Comparison of ENCODE assay signal across 14 mouse cellular contexts in the genomic region with DNA sequence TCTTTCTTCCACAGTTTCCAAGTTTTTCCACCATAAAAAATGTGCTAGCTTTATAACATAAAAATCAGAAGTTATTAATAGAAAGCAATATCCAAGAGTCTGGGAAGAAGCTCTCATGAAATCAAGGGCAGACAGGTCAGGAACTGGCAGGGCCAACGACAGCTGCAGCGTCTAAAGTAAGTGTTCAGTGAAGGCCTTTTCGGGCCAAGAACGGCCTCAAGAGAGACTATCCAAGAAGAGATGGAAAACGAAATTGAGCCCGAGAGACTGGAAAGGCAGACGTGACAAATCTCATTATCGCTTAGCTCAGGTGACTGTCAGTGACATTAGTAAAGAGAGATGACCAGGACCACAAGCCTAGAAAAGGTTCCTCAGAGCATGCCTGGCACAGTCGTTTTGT. TPM values are rescaled to one million over a fixed set of nuclear protein-coding genes. Genes with fewer than 3 reads are reported as not detected.
DNase-seq lines count a peak whose midpoint lies in the region.
"Had no signal": no experiment of that assay in that cellular context is flagged by ENCODE, and none has a peak within 500 bp of the region (broad histone marks: within the 10 kb centered on the region; RNA-seq: fewer than 3 reads in every experiment).

No protein-coding gene starts in this region.

- intact Hi-C loops in gastrocnemius, postnatal 36 days (cut with DNase I) = no loop called here
- intact Hi-C loops in gastrocnemius, postnatal 14 days (cut with DNase I; ENCODE audit: low total_unique reads) = no loop called here

- DNase-seq in gastrocnemius, adult 18-20 months (ENCODE audit: low spot score) = peak; percentile 76
- DNase-seq in gastrocnemius, postnatal 36 days = no peak
- peak; percentile 16 for DNase-seq in lung, postnatal 10 days
- no peak for DNase-seq in lung, adult 18-20 months
- DNase-seq in MN1 (ENCODE audit: low spot score) = peak; percentile 30
- DNase-seq in gastrocnemius, postnatal 14 days = peak; percentile 43
- DNase-seq in heart, adult 18-20 months = no peak
- DNase-seq in cerebellum, postnatal 4 days (ENCODE audit: low spot score in 2 of 2) = no peak
- DNase-seq: adrenal gland, postnatal 36 days; cerebellum, adult 2 months; cerebellum, postnatal 10 days; embryo, embryonic 11 days; heart, postnatal 36 days; kidney, adult 11 months had no signal

RNA-seq across cellular contexts. Expression of gene Efr3b, which starts 19.6 kb away (rescaled TPM):
- 1 to 10 TPM; 3.3 to 5.6 TPM for total RNA-seq in gastrocnemius, adult 18-20 months (2021)
- 1 to 10 TPM; 3.3 to 3.8 TPM for total RNA-seq in gastrocnemius, postnatal 36 days (2021)
- total RNA-seq in gastrocnemius, postnatal 14 days (2021) = 1 to 10 TPM; 3.1 to 4.4 TPM
- 10 to 100 TPM in 1 of 2 experiments, 1 to 10 TPM in 1; 5.2 to 11.0 TPM for total RNA-seq in heart, adult 18-20 months (2021)

RNA-seq across cellular contexts. Expression of gene Dnajc27, which starts 24.1 kb away (rescaled TPM):
- 10 to 100 TPM; 35.0 to 39.3 TPM for total RNA-seq in gastrocnemius, adult 18-20 months (2021)
- 10 to 100 TPM; 30.0 TPM for total RNA-seq in gastrocnemius, postnatal 36 days (2021)
- total RNA-seq in gastrocnemius, postnatal 14 days (2021) = 10 to 100 TPM; 13.3 to 14.5 TPM
- 10 to 100 TPM in 1 of 2 experiments, 1 to 10 TPM in 1; 8.7 to 10.0 TPM for total RNA-seq in heart, adult 18-20 months (2021)

Comparison
In these comparisons a context has a peak if more than half of its experiments do, and no peak if none do; other contexts are left out.
1. DNase-seq: peak in gastrocnemius, adult 18-20 months (single experiment), lung, postnatal 10 days (single experiment), MN1 (single experiment) and gastrocnemius, postnatal 14 days (single experiment); none in gastrocnemius, postnatal 36 days (0 of 2), lung, adult 18-20 months (0 of 2), heart, adult 18-20 months (0 of 2) and cerebellum, postnatal 4 days (0 of 2).